Mouse (Mus musculus): ENCODE results near the gene Lypd3. TPM values are rescaled to one million over a fixed set of nuclear protein-coding genes. Genes with fewer than 3 reads are reported as not detected.

The Lypd3 gene
- not detected for polyA plus RNA-seq (2014; fragmentation: Illumina TruSeq; extraction: RNeasy Lipid Tissue Mini Kit (QIAGEN cat#74804); ENCODE audit: low read depth, low replicate concordance)

GRCm38 (mm10) chr7:24636264-24636663 lies at the start of gene Lypd3:
Gene Lypd3 (plus strand): TSS chr7:24636550.

GRCm38 (mm10) chr7:24587330-24588105 lies 48.8 kb upstream of the Lypd3 start, which contains the start of the genes Ethe1 and Zfp575:
Gene Ethe1 (plus strand): TSS chr7:24587543.
Gene Zfp575 (minus strand): TSS chr7:24587641.

GRCm38 (mm10) chr7:24610144-24610878 lies 26.0 kb upstream of the Lypd3 start, which contains the start of gene Phldb3:
Gene Phldb3 (plus strand): TSS chr7:24610763.

GRCm38 (mm10) chr7:24676575-24676974 lies 40.2 kb downstream of the Lypd3 start, which contains the start of gene Tex101:
Gene Tex101 (minus strand): TSS chr7:24676675.

Other genes starting within 250 kb of the Lypd3 start
- not detected for gene Smg9, start 236.9 kb upstream of the Lypd3 start, polyA plus RNA-seq (2014; fragmentation: Illumina TruSeq; extraction: RNeasy Lipid Tissue Mini Kit (QIAGEN cat#74804); ENCODE audit: low read depth, low replicate concordance)
- gene Irgc1, start 184.3 kb upstream of the Lypd3 start, polyA plus RNA-seq (2014; fragmentation: Illumina TruSeq; extraction: RNeasy Lipid Tissue Mini Kit (QIAGEN cat#74804); ENCODE audit: low read depth, low replicate concordance): not detected
- 1.0 TPM for gene Plaur, start 174.1 kb upstream of the Lypd3 start, polyA plus RNA-seq (2014; fragmentation: Illumina TruSeq; extraction: RNeasy Lipid Tissue Mini Kit (QIAGEN cat#74804); ENCODE audit: low read depth, low replicate concordance)
- gene Cadm4, start 154.5 kb upstream of the Lypd3 start, polyA plus RNA-seq (2014; fragmentation: Illumina TruSeq; extraction: RNeasy Lipid Tissue Mini Kit (QIAGEN cat#74804); ENCODE audit: low read depth, low replicate concordance): 0.97 TPM
- not detected for gene Zfp428, start 129.5 kb upstream of the Lypd3 start, polyA plus RNA-seq (2014; fragmentation: Illumina TruSeq; extraction: RNeasy Lipid Tissue Mini Kit (QIAGEN cat#74804); ENCODE audit: low read depth, low replicate concordance)
- not detected for gene AC161166.1, start 124.1 kb upstream of the Lypd3 start, polyA plus RNA-seq (2014; fragmentation: Illumina TruSeq; extraction: RNeasy Lipid Tissue Mini Kit (QIAGEN cat#74804); ENCODE audit: low read depth, low replicate concordance)
- 6.2 TPM for gene Irgq, start 105.9 kb upstream of the Lypd3 start, polyA plus RNA-seq (2014; fragmentation: Illumina TruSeq; extraction: RNeasy Lipid Tissue Mini Kit (QIAGEN cat#74804); ENCODE audit: low read depth, low replicate concordance)
- gene Pinlyp, start 90.4 kb upstream of the Lypd3 start, polyA plus RNA-seq (2014; fragmentation: Illumina TruSeq; extraction: RNeasy Lipid Tissue Mini Kit (QIAGEN cat#74804); ENCODE audit: low read depth, low replicate concordance): not detected
- gene Xrcc1, start 90.3 kb upstream of the Lypd3 start, polyA plus RNA-seq (2014; fragmentation: Illumina TruSeq; extraction: RNeasy Lipid Tissue Mini Kit (QIAGEN cat#74804); ENCODE audit: low read depth, low replicate concordance): 0.57 TPM
- 4.1 TPM for gene Ethe1, start 49.0 kb upstream of the Lypd3 start, polyA plus RNA-seq (2014; fragmentation: Illumina TruSeq; extraction: RNeasy Lipid Tissue Mini Kit (QIAGEN cat#74804); ENCODE audit: low read depth, low replicate concordance)
- gene Zfp575, start 48.9 kb upstream of the Lypd3 start, polyA plus RNA-seq (2014; fragmentation: Illumina TruSeq; extraction: RNeasy Lipid Tissue Mini Kit (QIAGEN cat#74804); ENCODE audit: low read depth, low replicate concordance): not detected
- gene Phldb3, start 25.8 kb upstream of the Lypd3 start, polyA plus RNA-seq (2014; fragmentation: Illumina TruSeq; extraction: RNeasy Lipid Tissue Mini Kit (QIAGEN cat#74804); ENCODE audit: low read depth, low replicate concordance): not detected
- not detected for gene Tex101, start 40.1 kb downstream of the Lypd3 start, polyA plus RNA-seq (2014; fragmentation: Illumina TruSeq; extraction: RNeasy Lipid Tissue Mini Kit (QIAGEN cat#74804); ENCODE audit: low read depth, low replicate concordance)
- not detected for gene BC049730, start 72.7 kb downstream of the Lypd3 start, polyA plus RNA-seq (2014; fragmentation: Illumina TruSeq; extraction: RNeasy Lipid Tissue Mini Kit (QIAGEN cat#74804); ENCODE audit: low read depth, low replicate concordance)
- gene Gm4763, start 90.4 kb downstream of the Lypd3 start, polyA plus RNA-seq (2014; fragmentation: Illumina TruSeq; extraction: RNeasy Lipid Tissue Mini Kit (QIAGEN cat#74804); ENCODE audit: low read depth, low replicate concordance): not detected
- gene Cd177, start 123.8 kb downstream of the Lypd3 start, polyA plus RNA-seq (2014; fragmentation: Illumina TruSeq; extraction: RNeasy Lipid Tissue Mini Kit (QIAGEN cat#74804); ENCODE audit: low read depth, low replicate concordance): not detected
- gene Ceacam10, start 140.7 kb downstream of the Lypd3 start, polyA plus RNA-seq (2014; fragmentation: Illumina TruSeq; extraction: RNeasy Lipid Tissue Mini Kit (QIAGEN cat#74804); ENCODE audit: low read depth, low replicate concordance): not detected
- not detected for gene Gm9844, start 225.7 kb downstream of the Lypd3 start, polyA plus RNA-seq (2014; fragmentation: Illumina TruSeq; extraction: RNeasy Lipid Tissue Mini Kit (QIAGEN cat#74804); ENCODE audit: low read depth, low replicate concordance)
- not detected for gene Lypd4, start 233.4 kb downstream of the Lypd3 start, polyA plus RNA-seq (2014; fragmentation: Illumina TruSeq; extraction: RNeasy Lipid Tissue Mini Kit (QIAGEN cat#74804); ENCODE audit: low read depth, low replicate concordance)
- not detected for gene Dmrtc2, start 233.5 kb downstream of the Lypd3 start, polyA plus RNA-seq (2014; fragmentation: Illumina TruSeq; extraction: RNeasy Lipid Tissue Mini Kit (QIAGEN cat#74804); ENCODE audit: low read depth, low replicate concordance)
- 7.1 TPM for gene Rps19, start 247.8 kb downstream of the Lypd3 start, polyA plus RNA-seq (2014; fragmentation: Illumina TruSeq; extraction: RNeasy Lipid Tissue Mini Kit (QIAGEN cat#74804); ENCODE audit: low read depth, low replicate concordance)